Mouse (Mus musculus) splenic B cell, adult 2 months (primary cell): ENCODE measurements around the gene Fam199x.
A peak's percentile ranks its signal among the peaks of the same experiment; 100 is the strongest.

ENCODE experiments used
- DNase-seq: peaks from one replicate; pipeline ENCODE4 v3.0.0-alpha.2; 2011; ENCODE audit warnings: low read depth, low spot score
- H3K27me3 ChIP-seq: 2 replicates; pipeline ENCODE4 v1.6.1; 2012; ENCODE audit warnings: mild to moderate bottlenecking, low read length, moderate library complexity, mixed read lengths; ENCODE audit not compliant: control insufficient read depth, poor library complexity, insufficient read depth, severe bottlenecking
- H3K36me3 ChIP-seq: 2 replicates; pipeline ENCODE4 v1.6.1; 2012; ENCODE audit warnings: mild to moderate bottlenecking, low read length, moderate library complexity, mixed read lengths; ENCODE audit not compliant: control insufficient read depth, poor library complexity, insufficient read depth, severe bottlenecking

Fam199x gene

GRCm38 (mm10) chrX:137049425-137050225 lies at the start of gene Fam199x:
Fam199x (plus strand) TSS chrX:137049594.
- DNase-seq = peak; percentile 84
- no peaks in the 10 kb centered on the region for H3K36me3 ChIP-seq
- H3K27me3 ChIP-seq = no peaks in the 10 kb centered on the region

- Histone ChIP-seq H3K27me3 (no peaks in the 10 kb centered on the region), H3K36me3 (0 out of 2 replicates have a peak, but pooled peaks cover under 1% of the 10 kb centered on the region)
- peak; percentile 84 for DNase-seq
These were observed 34.2 kb upstream of the Fam199x start for GRCm38 (mm10) chrX:137015099-137015709.

GRCm38 (mm10) chrX:137017668-137018067 lies 31.7 kb upstream of the Fam199x start:
- Histone ChIP-seq H3K36me3 (no peaks in the 10 kb centered on the region), H3K27me3 (no peaks in the 10 kb centered on the region)
- DNase-seq = no peak

GRCm38 (mm10) chrX:137019310-137019709 lies 30.1 kb upstream of the Fam199x start:
- DNase-seq = peak; percentile 76
- H3K36me3 ChIP-seq = no peaks in the 10 kb centered on the region
- no peaks in the 10 kb centered on the region for H3K27me3 ChIP-seq

GRCm38 (mm10) chrX:137030916-137031315 lies 18.5 kb upstream of the Fam199x start:
- no peaks in the 10 kb centered on the region for H3K36me3 ChIP-seq
- no peak for DNase-seq
- H3K27me3 ChIP-seq = no peaks in the 10 kb centered on the region

GRCm38 (mm10) chrX:137031726-137032125 lies 17.7 kb upstream of the Fam199x start:
- no peaks in the 10 kb centered on the region for H3K36me3 ChIP-seq
- DNase-seq = no peak
- H3K27me3 ChIP-seq = no peaks in the 10 kb centered on the region

- DNase-seq = no peak
- H3K27me3 ChIP-seq = no peaks in the 10 kb centered on the region
- H3K36me3 ChIP-seq = no peaks in the 10 kb centered on the region
These were observed 15.1 kb upstream of the Fam199x start for GRCm38 (mm10) chrX:137034322-137034721.

- Histone ChIP-seq H3K36me3 (no peaks in the 10 kb centered on the region), H3K27me3 (no peaks in the 10 kb centered on the region)
- DNase-seq = no peak
These were observed 11.9 kb upstream of the Fam199x start for GRCm38 (mm10) chrX:137037470-137037999.

GRCm38 (mm10) chrX:137038000-137038483 lies 11.4 kb upstream of the Fam199x start, which contains the start of gene Slc25a53:
Slc25a53 (minus strand) TSS chrX:137038302.
- DNase-seq = peak; percentile 84
- Histone ChIP-seq H3K36me3 (no peaks in the 10 kb centered on the region), H3K27me3 (no peaks in the 10 kb centered on the region)

GRCm38 (mm10) chrX:137038502-137038901 lies 10.9 kb upstream of the Fam199x start:
- DNase-seq = no peak
- Histone ChIP-seq H3K36me3 (no peaks in the 10 kb centered on the region), H3K27me3 (no peaks in the 10 kb centered on the region)

GRCm38 (mm10) chrX:137049060-137049424 lies 352 bp upstream of the Fam199x start:
- no peak for DNase-seq
- no peaks in the 10 kb centered on the region for H3K36me3 ChIP-seq
- no peaks in the 10 kb centered on the region for H3K27me3 ChIP-seq

GRCm38 (mm10) chrX:137063202-137063601 lies 13.8 kb downstream of the Fam199x start:
- H3K27me3 ChIP-seq = no peaks in the 10 kb centered on the region
- DNase-seq = no peak
- no peaks in the 10 kb centered on the region for H3K36me3 ChIP-seq

- H3K36me3 ChIP-seq = no peaks in the 10 kb centered on the region
- H3K27me3 ChIP-seq = no peaks in the 10 kb centered on the region
- no peak for DNase-seq
These were observed 55.1 kb downstream of the Fam199x start for GRCm38 (mm10) chrX:137104531-137104930.

- DNase-seq = no peak
- no peaks in the 10 kb centered on the region for H3K36me3 ChIP-seq
- H3K27me3 ChIP-seq = no peaks in the 10 kb centered on the region
These were observed 57.1 kb downstream of the Fam199x start for GRCm38 (mm10) chrX:137106498-137106897.

- Histone ChIP-seq H3K27me3 (no peaks in the 10 kb centered on the region), H3K36me3 (no peaks in the 10 kb centered on the region)
- DNase-seq = peak; percentile 47
These were observed 68.8 kb downstream of the Fam199x start for GRCm38 (mm10) chrX:137118097-137118746.
